8 mouse cellular contexts compared by ENCODE assay signal in the genomic region with DNA sequence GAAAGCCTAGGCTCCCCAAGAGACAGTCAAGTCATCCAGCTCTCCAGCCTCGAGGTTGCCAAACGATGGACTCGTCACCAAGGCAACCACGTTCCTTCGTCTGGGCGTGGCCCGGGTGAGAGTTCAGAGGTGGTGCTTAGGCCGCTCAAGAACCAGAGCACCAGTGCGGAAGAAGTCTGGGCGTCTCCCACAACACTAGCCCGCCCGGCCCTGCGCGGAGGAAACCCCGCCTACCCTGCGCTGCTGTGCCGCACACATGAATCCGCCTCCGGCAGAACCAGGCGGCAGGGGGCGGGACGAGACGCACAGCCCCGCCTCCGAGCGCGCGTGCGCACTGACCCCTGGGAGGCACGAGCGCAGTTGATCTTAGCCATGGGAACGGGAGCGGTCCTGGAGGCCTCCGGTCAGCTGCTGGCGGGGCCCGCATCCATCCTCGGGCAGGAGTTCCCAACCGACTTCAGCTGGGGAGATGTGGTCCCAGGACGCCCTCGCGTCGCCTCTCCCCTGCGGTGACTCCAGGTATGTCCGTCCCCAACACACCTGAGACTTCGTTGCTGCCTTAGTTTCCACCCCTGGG. TPM values are rescaled to one million over a fixed set of nuclear protein-coding genes. Genes with fewer than 3 reads are reported as not detected.
DNase-seq lines count a peak whose midpoint lies in the region; ATAC-seq and TF ChIP-seq lines count a peak whose summit lies in the region.

A gene (plus strand): TSS at position 363 of the 577 bp plus-strand sequence.

- 0 out of 2 replicates have a peak within 1 kb of the TSS, but pooled peaks have one; percentile 14 for H3K4me2 ChIP-seq in CH12.LX (ENCODE audit: insufficient read depth, low read depth, poor library complexity, severe bottlenecking)
- H3K4me2 ChIP-seq in forebrain, embryonic 11.5 days (ENCODE audit: low read depth, low read length, severe bottlenecking): peak within 1 kb of the TSS; percentile 73
- H3K4me2 ChIP-seq in heart, embryonic 16.5 days (ENCODE audit: low read depth, low read length): peak within 1 kb of the TSS; percentile 79
- peak within 1 kb of the TSS; percentile 88 for H3K4me2 ChIP-seq in liver, embryonic 15.5 days
- peak within 1 kb of the TSS; percentile 68 for H3K4me2 ChIP-seq in neural tube, embryonic 12.5 days (replicated peaks)

- no peaks in the 10 kb centered on the region for H3K9me3 ChIP-seq in CH12.LX (replicated peaks; ENCODE audit: low read length)
- no peaks in the 10 kb centered on the region for H3K9me3 ChIP-seq in forebrain, embryonic 11.5 days (ENCODE audit: control insufficient read depth, low read length)
- no peaks in the 10 kb centered on the region for H3K9me3 ChIP-seq in heart, embryonic 16.5 days (replicated peaks; ENCODE audit: control insufficient read depth, low read length)
- no peaks in the 10 kb centered on the region for H3K9me3 ChIP-seq in liver, embryonic 15.5 days (replicated peaks)
- no peaks in the 10 kb centered on the region for H3K9me3 ChIP-seq in neural tube, embryonic 12.5 days

- TF ChIP-seq POLR2A in CH12.LX (IDR thresholded peaks at IDR 0.05; ENCODE audit: low read depth, low read length): peak; percentile 67

- H3K36me3 ChIP-seq in CH12.LX (replicated peaks in 1 of 2; ENCODE audit: control insufficient read depth in 1 of 2, insufficient read depth in 1 of 2, low read length in 1 of 2): peaks cover 0 to 6% of the 10 kb centered on the region in 2 experiments
- no peaks in the 10 kb centered on the region for H3K36me3 ChIP-seq in forebrain, embryonic 11.5 days (ENCODE audit: control insufficient read depth, insufficient read depth, low read length)
- no peaks in the 10 kb centered on the region for H3K36me3 ChIP-seq in heart, embryonic 16.5 days (ENCODE audit: control insufficient read depth, insufficient read depth)
- no peaks in the 10 kb centered on the region for H3K36me3 ChIP-seq in liver, embryonic 15.5 days (replicated peaks)
- H3K36me3 ChIP-seq in neural tube, embryonic 12.5 days: no peaks in the 10 kb centered on the region; the same call in 1 of the 2 replicates

- H3K27me3 ChIP-seq in CH12.LX (replicated peaks): no peaks in the 10 kb centered on the region
- H3K27me3 ChIP-seq in forebrain, embryonic 11.5 days (ENCODE audit: control insufficient read depth, insufficient read depth, low read length): no peaks in the 10 kb centered on the region
- H3K27me3 ChIP-seq in heart, embryonic 16.5 days (ENCODE audit: control insufficient read depth, insufficient read depth, low read length): no peaks in the 10 kb centered on the region
- no peaks in the 10 kb centered on the region for H3K27me3 ChIP-seq in liver, embryonic 15.5 days
- no peaks in the 10 kb centered on the region for H3K27me3 ChIP-seq in neural tube, embryonic 12.5 days (replicated peaks)

- in situ Hi-C loops in CH12.LX (cut with MboI; ENCODE audit: low pct_ligation_motif_present, low pct_unique_long_range_greater_than_20kb, low sequenced_read_pairs): loop anchor here (25.0 kb wide), 2 partner anchors 126 to 451 kb away; a partner anchor contains a TSS

- no peaks in the 10 kb centered on the region for H3K79me2 ChIP-seq in CH12.LX (replicated peaks; ENCODE audit: control insufficient read depth, extremely low read depth, insufficient read depth, poor library complexity, severe bottlenecking)

- ATAC-seq in forebrain, embryonic 11.5 days (replicated peaks; ENCODE audit: low FRiP score): peak; percentile 100
- peak; percentile 100 for ATAC-seq in heart, embryonic 16.5 days (replicated peaks; ENCODE audit: extremely low read depth, insufficient read depth, low FRiP score)
- ATAC-seq in liver, embryonic 15.5 days (ENCODE audit: insufficient read depth): peak; percentile 100
- peak; percentile 99 for ATAC-seq in neural tube, embryonic 12.5 days (ENCODE audit: low FRiP score, low read depth)

- no peak for TF ChIP-seq RAD21 in CH12.LX (IDR thresholded peaks at IDR 0.05; ENCODE audit: low read depth, low read length)

- no peak within 1 kb of the TSS for H3K27ac ChIP-seq in CH12.LX (ENCODE audit: insufficient read depth, low read depth)
- no peak within 1 kb of the TSS for H3K27ac ChIP-seq in forebrain, embryonic 11.5 days (ENCODE audit: low read depth, low read length)
- H3K27ac ChIP-seq in heart, embryonic 16.5 days (ENCODE audit: low read length): peak within 1 kb of the TSS; percentile 74
- H3K27ac ChIP-seq in liver, embryonic 15.5 days (replicated peaks): peak within 1 kb of the TSS; percentile 52; the same call in 1 of the 2 replicates
- 0 out of 2 replicates have a peak within 1 kb of the TSS, but pooled peaks have one; percentile 23 for H3K27ac ChIP-seq in neural tube, embryonic 12.5 days

- H3K4me3 ChIP-seq in CH12.LX (replicated peaks in 1 of 3; ENCODE audit: low read depth in 2 of 3, low read length in 2 of 3, poor library complexity in 1 of 3): peak within 1 kb of the TSS; percentile 57 to 64 (median 57)
- peak within 1 kb of the TSS; percentile 63 for H3K4me3 ChIP-seq in forebrain, embryonic 11.5 days (ENCODE audit: low read depth, low read length)
- peak within 1 kb of the TSS; percentile 85 for H3K4me3 ChIP-seq in heart, embryonic 16.5 days (ENCODE audit: low read length)
- peak within 1 kb of the TSS; percentile 67 for H3K4me3 ChIP-seq in liver, embryonic 15.5 days (replicated peaks)
- H3K4me3 ChIP-seq in neural tube, embryonic 12.5 days: peak within 1 kb of the TSS; percentile 67

- H3K9ac ChIP-seq in CH12.LX (ENCODE audit: insufficient read depth, low read depth): peak within 1 kb of the TSS; percentile 47
- peak within 1 kb of the TSS; percentile 81 for H3K9ac ChIP-seq in forebrain, embryonic 11.5 days (ENCODE audit: low read length)
- peak within 1 kb of the TSS; percentile 84 for H3K9ac ChIP-seq in heart, embryonic 16.5 days (ENCODE audit: low read length)
- H3K9ac ChIP-seq in liver, embryonic 15.5 days: peak within 1 kb of the TSS; percentile 65
- peak within 1 kb of the TSS; percentile 61 for H3K9ac ChIP-seq in neural tube, embryonic 12.5 days

- TF ChIP-seq EP300 in CH12.LX (IDR thresholded peaks at IDR 0.05; ENCODE audit: low read length): no peak

- no peak for TF ChIP-seq CTCF in CH12.LX (conservative IDR thresholded peaks at IDR 0.05 in 1 of 2, IDR thresholded peaks at IDR 0.05 in 1 of 2; ENCODE audit: low read depth in 2 of 2, low read length in 2 of 2)

- DNase-seq in CH12.LX (ENCODE audit: extremely low read depth): peak; percentile 89
- DNase-seq in c-Kit-positive CD71-positive TER-119-negative erythroid progenitor cells, embryonic 14.5 days (ENCODE audit: low read depth): peak; percentile 91
- peak; percentile 99 for DNase-seq in forebrain, embryonic 11.5 days (ENCODE audit: low spot score)
- peak; percentile 96 to 99 for DNase-seq in kidney, postnatal 36 days
- peak; percentile 96 for DNase-seq in telencephalon, adult 2 months (ENCODE audit: low read depth, low spot score)

- H3K4me1 ChIP-seq in CH12.LX (ENCODE audit: control insufficient read depth in 1 of 2, insufficient read depth in 2 of 2): no peaks in the 10 kb centered on the region; a peak in 1 of 4 replicates
- 0 out of 2 replicates have a peak, but pooled peaks cover 1% of the 10 kb centered on the region for H3K4me1 ChIP-seq in forebrain, embryonic 11.5 days (replicated peaks; ENCODE audit: control insufficient read depth, insufficient read depth, low read length)
- H3K4me1 ChIP-seq in heart, embryonic 16.5 days (ENCODE audit: control insufficient read depth, insufficient read depth, low read length): peaks cover 5% of the 10 kb centered on the region
- H3K4me1 ChIP-seq in liver, embryonic 15.5 days (replicated peaks): peaks cover 15% of the 10 kb centered on the region
- H3K4me1 ChIP-seq in neural tube, embryonic 12.5 days: no peaks in the 10 kb centered on the region; the same call in 1 of the 2 replicates

- dilution Hi-C loops in CH12.LX (cut with MboI; ENCODE audit: extremely low pct_ligation_motif_present, extremely low pct_unique_long_range_greater_than_20kb, low sequenced_read_pairs): no loop called here

- WGBS in forebrain, embryonic 11.5 days: 0% methylated on average over 45 of the region's 45 CpGs
- WGBS in heart, embryonic 16.5 days: under 1% methylated on average over 45 of the region's 45 CpGs
- under 1% methylated on average over 45 of the region's 45 CpGs for WGBS in liver, embryonic 15.5 days (ENCODE audit: insufficient replicate concordance)
- under 1% methylated on average over 45 of the region's 45 CpGs for WGBS in neural tube, embryonic 12.5 days

TF ChIP-seq in CH12.LX, 34 proteins besides CTCF, POLR2A, EP300 and RAD21 (continues in another document):
- TF ChIP-seq MAZ (IDR thresholded peaks at IDR 0.05; ENCODE audit: low read depth, low read length) (no peak), HCFC1 (IDR thresholded peaks at IDR 0.05; ENCODE audit: low read depth, low read length) (peak; percentile 47; the same call in 1 of the 2 replicates), BHLHE40 (IDR thresholded peaks at IDR 0.05; ENCODE audit: low read depth, low read length) (peak; percentile 59), ETS1 (conservative IDR thresholded peaks at IDR 0.05; ENCODE audit: low read depth, low read length) (no peak), JUN (IDR thresholded peaks at IDR 0.05; ENCODE audit: insufficient read depth, low read depth, low read length) (no peak), JUND (conservative IDR thresholded peaks at IDR 0.05; ENCODE audit: low read depth, low read length) (no peak), GABPA (IDR thresholded peaks at IDR 0.05; ENCODE audit: insufficient replicate concordance, low read depth, low read length) (no peak), ZMIZ1 (IDR thresholded peaks at IDR 0.05; ENCODE audit: low read depth, low read length) (no peak), ZNF384 (IDR thresholded peaks at IDR 0.05; ENCODE audit: low read depth, low read length) (no peak), TCF12 (IDR thresholded peaks at IDR 0.05; ENCODE audit: low read depth, low read length) (peak; percentile 72), NELFE (IDR thresholded peaks at IDR 0.05; ENCODE audit: low read depth, low read length) (0 out of 2 replicates have a peak, but pooled peaks have one; percentile 46), MAFK (IDR thresholded peaks at IDR 0.05; ENCODE audit: insufficient replicate concordance, low read length) (no peak), TBP (conservative IDR thresholded peaks at IDR 0.05; ENCODE audit: low read depth, low read length) (0 out of 2 replicates have a peak, but pooled peaks have one; percentile 40), POLR2AphosphoS2 (IDR thresholded peaks at IDR 0.05; ENCODE audit: low read depth, low read length) (no peak)

RNA-seq across cellular contexts. Expression of the gene that starts here (rescaled TPM):
- total RNA-seq in CH12.LX (2012; rRNA removed) (2.9 and 3.1 TPM in 2 replicates), CH12.LX (2014; rRNA removed) (1.5 and 1.9 TPM in 2 replicates)
- polyA plus RNA-seq in CH12.LX (2012; ENCODE audit: insufficient read length, low read depth): 2.1 and 2.9 TPM in 2 replicates
- 15.8 and 18.0 TPM in 2 replicates for polyA plus RNA-seq in forebrain, embryonic 11.5 days (2014; fragmentation: Nextera tagmentation; extraction: Ambion mirVana)
- 6.4 and 6.8 TPM in 2 replicates for polyA plus RNA-seq in heart, embryonic 16.5 days (2015; fragmentation: Nextera tagmentation; extraction: Ambion mirVana)
- 2.0 and 2.1 TPM in 2 replicates for polyA plus RNA-seq in liver, embryonic 15.5 days (2015; fragmentation: Nextera tagmentation; extraction: Ambion mirVana)
- polyA plus RNA-seq in neural tube, embryonic 12.5 days (2016; fragmentation: Nextera tagmentation; extraction: Ambion mirVana): 18.5 and 19.7 TPM in 2 replicates

Comparison
In these comparisons a context has a peak if more than half of its experiments do, and no peak if none do; other contexts are left out.
1. H3K27ac ChIP-seq: peak in heart, embryonic 16.5 days (single experiment), liver, embryonic 15.5 days (single experiment) and neural tube, embryonic 12.5 days (single experiment); none in CH12.LX (single experiment) and forebrain, embryonic 11.5 days (single experiment).
2. H3K4me2 ChIP-seq: peak in every context shown above with its lines; median percentile 88 in liver, embryonic 15.5 days; 79 in heart, embryonic 16.5 days; 73 in forebrain, embryonic 11.5 days; 68 in neural tube, embryonic 12.5 days; 14 in CH12.LX.
3. Peak in every context shown above with its lines, with median percentiles within 50 percentile points of each other: DNase-seq, H3K4me3 ChIP-seq, H3K9ac ChIP-seq and ATAC-seq.